Mouse (Mus musculus) kidney, postnatal 10 days (tissue): ENCODE measurements around the gene Rab11fip4.

Experiments
- DNase-seq: peaks from one replicate; pipeline ENCODE4 v3.0.0; 2021; ENCODE audit warnings: mixed read lengths

The Rab11fip4 gene

DNA sequence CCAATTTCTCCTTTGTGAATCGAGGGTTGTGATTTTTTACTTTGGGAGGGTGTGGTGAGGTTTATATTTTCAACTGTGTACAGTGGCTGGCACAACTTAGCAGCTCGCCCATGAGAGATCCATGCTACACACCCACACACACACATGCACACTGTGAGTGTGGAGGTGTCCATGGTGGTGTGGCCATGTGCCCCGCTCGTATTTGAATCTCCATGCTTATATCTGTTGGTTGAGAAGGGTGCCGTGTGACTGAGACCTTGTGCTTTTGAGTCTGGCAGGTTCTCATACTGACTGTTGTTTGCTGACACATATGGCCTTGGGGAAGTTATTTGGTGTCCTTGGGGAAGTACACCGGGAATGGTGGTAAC lies 123.7 kb downstream of the Rab11fip4 start:
- no peak for DNase-seq

- DNase-seq: no peak
Observed at GRCm38 (mm10) chr11:79715316-79715715, 124.3 kb downstream of the Rab11fip4 start.

DNA sequence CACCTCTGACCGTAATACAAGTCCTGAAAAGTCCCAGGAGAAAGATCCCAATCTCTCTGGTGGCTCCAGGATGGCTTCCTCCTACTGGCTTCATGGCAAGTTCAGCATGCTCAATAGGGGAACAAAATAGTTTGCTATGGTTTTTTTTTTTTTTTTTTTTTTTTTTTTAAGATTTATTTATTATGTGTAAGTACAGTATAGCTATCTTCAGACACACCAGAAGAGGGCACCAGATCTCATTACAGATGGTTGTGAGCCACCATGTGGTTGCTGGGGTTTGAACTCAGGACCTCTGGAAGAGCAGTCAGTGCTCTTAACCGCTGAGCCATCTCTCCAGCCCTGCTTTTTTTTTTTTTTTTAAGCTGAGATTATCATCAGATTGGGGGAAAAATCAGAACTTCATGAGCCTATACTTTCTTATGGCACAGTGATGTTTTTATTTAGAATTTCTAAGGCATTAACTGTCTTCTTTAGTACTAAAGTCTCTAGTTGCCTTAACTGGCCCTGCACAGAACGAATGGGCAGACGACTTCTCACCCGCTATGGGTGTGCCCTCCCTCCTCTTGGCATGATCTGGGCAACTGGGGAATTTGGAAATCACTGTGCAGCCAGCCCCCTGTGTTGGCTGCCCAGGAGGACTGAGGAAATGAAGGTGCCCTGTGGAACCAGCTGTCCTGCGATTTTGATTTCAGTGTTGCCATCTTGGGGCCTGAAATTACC lies 124.9 kb downstream of the Rab11fip4 start:
- DNase-seq: no peak

DNA sequence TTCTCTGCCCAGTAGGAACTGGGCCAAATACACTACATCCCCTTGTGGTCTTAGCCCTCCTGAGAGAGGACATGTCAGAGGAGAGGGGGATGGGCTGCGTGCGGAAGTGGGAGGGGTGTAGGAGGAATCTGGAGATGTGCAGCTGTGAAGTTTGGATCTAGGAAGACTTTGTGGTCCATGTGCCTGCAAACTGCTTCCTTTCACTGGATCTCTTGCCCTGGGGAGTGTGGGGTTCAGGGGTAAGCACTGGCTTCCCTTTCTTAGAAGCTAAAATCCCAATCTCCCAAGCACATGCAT lies 125.4 kb downstream of the Rab11fip4 start:
- DNase-seq: peak; percentile 49

- DNase-seq: no peak
Observed at GRCm38 (mm10) chr11:79717271-79717670, 126.3 kb downstream of the Rab11fip4 start.

DNA sequence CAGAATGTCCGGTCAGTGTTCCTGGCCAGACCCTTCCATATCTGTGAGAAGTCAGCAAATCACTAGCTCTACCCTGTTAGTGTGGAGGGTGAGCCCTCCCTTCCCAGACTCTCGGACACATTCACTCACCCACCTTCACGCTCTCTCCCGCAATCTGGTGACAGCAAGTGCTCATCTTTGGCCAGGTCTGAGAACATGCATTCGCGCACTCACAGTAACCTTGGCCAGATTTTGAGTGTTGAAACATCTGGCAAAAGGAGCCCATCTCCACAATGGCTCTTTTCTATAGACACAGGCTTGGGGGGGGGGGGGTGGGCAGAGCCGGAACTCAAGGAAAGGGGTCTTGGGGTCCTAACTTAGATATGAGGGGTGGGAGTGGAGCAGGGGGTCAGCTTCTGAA lies 126.8 kb downstream of the Rab11fip4 start:
- no peak for DNase-seq

GRCm38 (mm10) chr11:79718202-79718601 lies 127.2 kb downstream of the Rab11fip4 start:
- DNase-seq: no peak

DNA sequence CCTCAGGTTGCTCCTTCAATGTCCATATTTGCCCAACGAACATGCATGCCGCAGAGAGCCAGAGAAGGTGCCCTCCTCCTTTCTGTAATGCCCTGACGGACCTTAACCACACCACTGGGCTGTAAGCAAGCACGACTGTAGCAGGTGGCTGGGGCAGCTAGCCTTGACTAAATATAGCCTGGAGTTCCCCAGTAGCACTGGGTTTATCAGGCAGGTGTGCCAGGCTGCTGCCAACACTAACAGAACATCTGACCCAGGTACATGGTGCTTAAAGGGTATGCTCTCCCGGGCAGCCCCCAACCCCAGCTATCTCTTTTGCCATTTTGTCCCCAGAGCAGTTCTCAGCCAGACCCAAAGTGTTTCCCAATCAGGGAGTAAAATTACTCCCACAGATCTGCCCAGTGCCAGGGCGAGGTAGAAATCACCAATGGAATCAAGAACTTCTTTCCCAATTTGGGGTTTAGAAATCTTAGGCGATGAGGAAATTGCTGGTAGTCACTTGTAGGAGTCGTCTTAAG lies 127.9 kb downstream of the Rab11fip4 start:
- no peak for DNase-seq

- no peak for DNase-seq
Observed at GRCm38 (mm10) chr11:79720737-79721136, 129.7 kb downstream of the Rab11fip4 start.

DNA sequence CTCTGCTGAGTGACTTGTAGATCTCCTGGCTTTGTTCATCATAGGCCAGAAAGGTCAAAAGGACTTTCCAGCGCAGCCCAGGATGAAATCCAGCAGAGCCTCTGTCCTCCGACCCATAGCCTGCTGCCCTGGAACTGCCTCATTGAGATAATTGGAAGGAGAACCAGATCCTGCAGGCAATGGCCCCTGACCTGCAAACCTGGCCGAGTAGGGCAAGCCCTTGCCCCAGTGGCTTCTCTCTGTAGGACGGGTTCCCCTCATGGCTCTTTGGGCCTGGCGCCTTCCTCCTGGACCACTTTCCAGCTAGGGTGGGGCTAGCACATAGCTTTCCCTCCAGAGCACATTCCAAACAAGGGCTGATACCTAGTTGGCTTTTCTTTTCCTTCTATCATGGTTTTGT lies 131.8 kb downstream of the Rab11fip4 start:
- DNase-seq: no peak

DNA sequence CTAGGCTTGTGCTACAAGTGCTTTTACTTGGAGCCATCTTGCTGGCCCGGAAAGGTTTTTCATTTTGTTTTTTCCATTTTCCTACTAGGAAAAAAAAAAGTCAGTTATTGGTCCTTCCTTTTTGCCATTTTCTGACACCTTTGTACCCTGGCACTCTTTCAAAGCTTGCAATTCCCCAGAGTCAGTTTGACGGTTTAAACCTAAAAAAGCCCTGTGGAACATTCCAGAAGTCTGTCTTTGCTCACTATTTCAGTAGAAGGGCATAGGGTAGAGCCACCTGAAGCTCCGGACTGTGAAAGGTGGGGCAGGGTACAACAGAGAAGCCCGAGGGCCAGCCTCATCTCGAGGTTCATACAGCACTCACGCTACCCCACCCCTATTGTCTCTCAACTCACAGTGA lies 134.0 kb downstream of the Rab11fip4 start:
- DNase-seq: no peak

DNA sequence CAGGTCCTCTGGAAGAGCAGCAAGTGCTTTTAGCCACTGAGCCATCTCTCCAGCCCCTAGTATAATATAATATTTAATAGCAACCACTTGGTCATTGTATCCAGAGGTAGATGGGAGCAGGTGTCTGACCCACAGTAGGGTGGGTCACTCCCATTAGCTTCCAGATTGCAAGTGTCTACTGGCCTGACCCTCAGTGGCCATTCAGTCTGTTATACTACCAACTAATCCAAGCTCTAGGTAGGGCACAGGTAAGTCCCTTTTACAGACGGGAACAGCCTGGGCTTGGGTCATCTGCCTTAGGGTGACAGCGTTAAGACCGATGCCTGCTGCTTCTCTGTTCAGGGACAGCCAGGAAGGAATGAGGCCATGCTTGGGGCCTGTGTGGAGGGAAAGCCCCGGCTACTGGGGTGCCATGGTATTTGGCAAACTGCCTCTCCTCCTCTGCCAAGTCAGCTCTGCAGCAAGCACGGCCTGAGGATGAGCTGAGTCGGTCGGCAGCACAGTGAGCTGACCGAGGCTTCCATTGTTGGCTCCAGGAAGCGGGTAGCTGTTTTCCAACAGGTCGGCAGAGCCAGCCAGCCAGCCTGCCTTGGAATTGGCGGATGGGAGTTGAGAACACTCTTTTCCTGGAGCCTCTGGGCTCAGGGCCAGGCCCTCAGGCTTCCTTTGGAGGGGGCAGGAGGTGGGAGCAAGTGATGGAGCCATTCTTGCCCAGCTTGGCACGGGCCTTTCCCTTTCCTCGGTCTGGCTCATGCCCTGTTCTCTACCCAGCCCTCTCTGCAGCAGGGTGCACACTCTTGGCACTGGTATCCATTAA lies 138.4 kb downstream of the Rab11fip4 start:
- DNase-seq: peak; percentile 75

GRCm38 (mm10) chr11:79730462-79730861 lies 139.4 kb downstream of the Rab11fip4 start:
- no peak for DNase-seq

- DNase-seq: no peak
Observed at GRCm38 (mm10) chr11:79731476-79731875, 140.5 kb downstream of the Rab11fip4 start.

DNA sequence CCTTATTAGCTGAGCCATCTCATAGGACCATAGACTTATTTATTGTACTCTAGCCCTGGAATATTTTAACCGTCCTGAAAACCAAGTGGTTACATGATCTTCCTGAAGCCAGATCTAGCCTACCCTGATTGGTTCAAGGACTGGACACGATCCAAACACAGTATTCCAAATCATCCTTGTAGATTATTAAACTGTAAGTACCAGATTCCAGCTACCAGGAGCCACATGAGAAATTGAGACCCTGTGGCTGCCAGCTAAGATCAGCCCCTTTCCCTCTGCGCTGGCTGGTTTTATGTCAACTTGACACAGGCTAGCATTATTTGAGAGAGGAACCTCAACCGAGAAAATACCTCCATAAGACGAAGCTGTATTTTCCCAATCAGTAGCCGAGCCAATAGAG lies 142.0 kb downstream of the Rab11fip4 start:
- DNase-seq: no peak

GRCm38 (mm10) chr11:79736232-79737006 lies 145.4 kb downstream of the Rab11fip4 start:
- no peak for DNase-seq

DNA sequence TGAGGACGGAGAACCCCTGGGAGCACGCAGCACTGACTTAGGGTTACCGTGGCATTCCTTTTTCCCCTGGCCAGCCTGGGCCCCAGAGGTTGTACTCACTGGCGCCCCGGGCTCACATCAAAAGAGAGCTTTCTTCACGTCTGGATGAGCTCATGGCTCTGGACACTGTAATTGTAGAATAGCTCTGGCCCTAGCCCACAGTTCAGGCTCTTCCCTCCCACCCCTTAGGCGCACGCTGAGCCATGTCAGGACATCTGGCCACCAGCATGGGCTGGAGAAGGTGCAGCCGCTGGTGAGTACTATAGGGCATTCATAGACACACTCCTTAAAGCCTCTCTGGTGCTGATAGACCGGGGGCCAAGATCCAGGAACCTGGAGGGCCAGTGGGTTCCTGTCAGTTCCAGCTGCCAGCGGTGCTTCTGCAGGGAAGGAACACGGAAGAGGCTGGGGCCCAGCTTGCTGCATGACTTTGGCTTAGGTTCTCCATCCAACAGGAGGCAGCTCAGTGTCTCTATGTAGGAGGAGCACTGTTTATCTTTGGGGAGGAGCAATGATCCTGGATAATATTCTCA lies 146.2 kb downstream of the Rab11fip4 start:
- DNase-seq: no peak

GRCm38 (mm10) chr11:79737865-79738502 lies 147.0 kb downstream of the Rab11fip4 start:
- DNase-seq: no peak

DNA sequence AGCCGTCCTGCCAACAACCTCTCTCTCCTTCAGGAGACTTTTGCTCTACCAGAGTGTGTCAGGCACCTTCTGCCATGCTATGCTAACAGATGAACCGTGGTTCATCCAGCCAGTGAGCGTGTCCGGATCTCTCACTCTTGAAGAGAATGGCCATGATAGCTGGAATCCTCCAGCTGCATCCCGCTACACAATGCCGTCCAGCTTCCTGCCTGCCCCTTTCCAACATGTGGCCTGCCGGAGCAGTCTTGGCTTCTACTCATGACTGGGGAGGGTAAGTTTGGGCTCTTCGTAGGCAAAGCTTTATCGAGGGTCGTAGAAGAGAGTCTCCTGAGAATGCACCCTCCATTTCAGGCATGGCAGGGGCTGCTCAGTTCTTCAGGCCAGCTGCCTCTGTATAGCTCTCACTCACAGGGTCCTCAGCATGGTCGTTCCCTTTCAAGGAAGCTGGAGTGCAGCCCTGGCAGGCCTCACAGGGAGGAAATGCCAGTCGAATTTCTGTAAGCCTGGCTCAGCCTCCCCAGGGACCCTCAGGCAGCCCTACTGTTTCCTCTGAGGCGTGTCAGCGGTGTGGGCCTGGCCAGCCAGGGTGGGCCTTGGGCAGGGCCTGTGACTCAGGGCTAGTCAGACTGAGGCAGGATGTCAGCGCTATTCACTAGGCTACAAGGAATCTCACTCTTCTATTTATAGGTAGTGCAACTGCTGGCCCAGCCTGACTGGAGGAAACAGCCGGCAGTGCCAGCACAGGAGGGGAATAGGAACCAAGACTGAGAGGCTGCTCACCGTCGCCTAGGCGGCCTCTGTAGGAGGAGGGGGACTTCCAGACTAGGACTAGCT lies 147.9 kb downstream of the Rab11fip4 start:
- peak; percentile 87 for DNase-seq

GRCm38 (mm10) chr11:79740740-79741512 lies 149.9 kb downstream of the Rab11fip4 start:
- DNase-seq: peak; percentile 33

DNA sequence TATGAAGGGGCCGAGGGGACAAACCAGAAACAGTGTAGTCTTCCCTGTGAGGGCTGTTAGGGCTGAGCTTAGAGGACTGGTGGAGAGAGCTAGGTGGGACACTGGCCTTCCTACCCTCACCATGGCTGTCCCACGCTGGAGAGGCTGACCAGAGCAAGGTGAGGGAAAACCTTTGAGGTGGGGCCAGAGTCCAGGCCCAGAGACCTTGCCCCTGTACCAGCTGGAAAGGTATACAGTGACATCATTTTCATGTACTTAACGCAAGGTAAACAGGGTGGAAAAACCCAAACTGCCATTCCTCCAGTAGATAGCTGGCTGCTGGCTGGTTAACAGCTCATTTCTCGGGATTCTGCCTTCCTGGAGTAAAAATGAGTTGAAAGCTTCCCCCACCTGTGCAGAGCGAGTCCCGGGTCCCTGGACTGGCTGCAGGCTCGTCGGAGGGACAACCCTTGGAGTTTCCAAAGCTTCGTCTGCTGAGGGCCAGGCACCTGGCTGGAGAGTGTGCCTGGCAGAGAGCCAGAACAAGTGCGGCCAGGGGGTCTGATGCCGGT lies 155.6 kb downstream of the Rab11fip4 start:
- no peak for DNase-seq
